Comparison of ENCODE assay signal across 2 mouse cellular contexts in the genomic region with DNA sequence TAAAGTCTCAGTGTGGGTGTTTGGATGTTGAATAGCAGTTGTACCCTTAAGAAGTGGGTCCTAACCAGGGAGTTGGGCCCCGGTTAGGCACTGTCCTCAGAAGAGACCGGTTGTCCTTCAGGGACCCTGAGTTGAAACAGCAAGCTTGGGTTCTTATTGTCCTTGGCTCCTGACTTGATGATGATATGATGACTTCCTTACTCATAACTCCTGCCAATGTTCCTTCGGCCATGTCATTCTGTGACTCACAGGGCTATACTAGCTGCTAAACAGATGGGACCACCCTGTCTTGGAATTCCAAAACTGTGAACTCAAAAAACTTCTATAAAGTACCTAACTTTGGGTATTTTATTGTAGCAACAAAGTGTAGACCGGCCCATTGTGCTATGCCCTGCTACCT.
TF ChIP-seq lines count a peak whose summit lies in the region.

No protein-coding gene starts in this region.

TF ChIP-seq in CH12.LX, 34 proteins besides CTCF, POLR2A, EP300 and RAD21:
- TF ChIP-seq E2F4 (IDR thresholded peaks at IDR 0.05; ENCODE audit: insufficient replicate concordance, low read depth, low read length): no peak

TF ChIP-seq in myocyte, 11 proteins besides CTCF, POLR2A, EP300 and RAD21:
- no peak for TF ChIP-seq REST (IDR thresholded peaks at IDR 0.05; ENCODE audit: insufficient read depth, insufficient read length)
- TF ChIP-seq MAX (IDR thresholded peaks at IDR 0.05; ENCODE audit: low read depth): no peak
- TF ChIP-seq E2F4 (IDR thresholded peaks at IDR 0.05; ENCODE audit: insufficient read depth): no peak
- no peak for TF ChIP-seq MYOG (IDR thresholded peaks at IDR 0.05; ENCODE audit: control insufficient read depth in 1 of 3, insufficient read depth in 1 of 3, insufficient read length in 2 of 3, low read depth in 2 of 3)
- no peak for TF ChIP-seq TCF3 (IDR thresholded peaks at IDR 0.05; ENCODE audit: insufficient read length, low read depth)
- TF ChIP-seq MYOD1 (IDR thresholded peaks at IDR 0.05; ENCODE audit: control insufficient read depth in 1 of 3, insufficient read length in 2 of 3, low read depth in 2 of 3): no peak
- TF ChIP-seq SRF (IDR thresholded peaks at IDR 0.05; ENCODE audit: control insufficient read depth, insufficient read length, low read depth): no peak
